Mouse (Mus musculus) neural tube, embryonic 11.5 days (tissue): ENCODE measurements around the gene Vmp1. TPM values are rescaled to one million over a fixed set of nuclear protein-coding genes. Genes with fewer than 3 reads are reported as not detected.

Source experiments
- ATAC-seq: fragments of 200-750 bp; cut with Nextera tagmentation; 2 replicates; pipeline ENCODE4 v1.8.0; 2017; ENCODE audit warnings: moderate number of reproducible peaks, mild to moderate bottlenecking, moderate TSS enrichment, moderate library complexity; ENCODE audit not compliant: insufficient read depth, low FRiP score, low TSS enrichment
- DNase-seq: peaks from one replicate; pipeline ENCODE4 v3.0.0-alpha.2; 2015; ENCODE audit warnings: low spot score
- H3K27ac ChIP-seq: fragments of 300-500 bp; sonication (generic); 2 replicates; pipeline ENCODE4 v1.5.1; 2014; ENCODE audit warnings: low read depth, mild to moderate bottlenecking, low read length
- H3K27me3 ChIP-seq: fragments of 300-500 bp; sonication (generic); 2 replicates; pipeline ENCODE4 v1.6.1; 2014; ENCODE audit warnings: mild to moderate bottlenecking, low read length, mixed read lengths; ENCODE audit not compliant: control insufficient read depth, insufficient read depth
- H3K36me3 ChIP-seq: fragments of 300-500 bp; sonication (generic); 2 replicates; pipeline ENCODE4 v1.6.1; 2014; ENCODE audit warnings: mild to moderate bottlenecking, low read length, moderate library complexity, mixed read lengths; ENCODE audit not compliant: control insufficient read depth, insufficient read depth
- H3K4me1 ChIP-seq: fragments of 300-500 bp; sonication (generic); 2 replicates; pipeline ENCODE4 v1.6.1; 2014; ENCODE audit warnings: low read length, mixed read lengths; ENCODE audit not compliant: control insufficient read depth, insufficient read depth
- H3K4me2 ChIP-seq: fragments of 300-500 bp; sonication (generic); 2 replicates; pipeline ENCODE4 v1.6.1; 2014; ENCODE audit warnings: low read depth, mild to moderate bottlenecking, moderate library complexity
- H3K4me3 ChIP-seq: fragments of 300-500 bp; sonication (generic); 2 replicates; pipeline ENCODE4 v1.5.1; 2014; ENCODE audit warnings: low read depth, low read length
- H3K9ac ChIP-seq: fragments of 300-500 bp; sonication (generic); 2 replicates; pipeline ENCODE4 v1.6.1; 2014; ENCODE audit warnings: mild to moderate bottlenecking, low read length
- H3K9me3 ChIP-seq: fragments of 300-500 bp; sonication (generic); 2 replicates; pipeline ENCODE4 v1.6.1; 2016; ENCODE audit warnings: low read length; ENCODE audit not compliant: control insufficient read depth
- WGBS: fragments of 180-500 bp; shearing (Covaris S2); extraction: QIAGEN DNeasy Blood & Tissue Kit; methylation state at CpG from one replicate; pipeline ENCODE4 v1.1.7; 2014; 5-methylcytosine and 5-hydroxymethylcytosine counted together
- polyA plus RNA-seq: library from polyadenylated mRNA; unstranded; fragments of >200 nt; fragmentation: Nextera tagmentation; extraction: Ambion mirVana; gene quantifications from 2 replicates; pipeline ENCODE4 v1.2.1, GENCODE M21; 2014

The Vmp1 gene
- polyA plus RNA-seq, 1 experiment from 2014 or later, result 103 TPM

DNA sequence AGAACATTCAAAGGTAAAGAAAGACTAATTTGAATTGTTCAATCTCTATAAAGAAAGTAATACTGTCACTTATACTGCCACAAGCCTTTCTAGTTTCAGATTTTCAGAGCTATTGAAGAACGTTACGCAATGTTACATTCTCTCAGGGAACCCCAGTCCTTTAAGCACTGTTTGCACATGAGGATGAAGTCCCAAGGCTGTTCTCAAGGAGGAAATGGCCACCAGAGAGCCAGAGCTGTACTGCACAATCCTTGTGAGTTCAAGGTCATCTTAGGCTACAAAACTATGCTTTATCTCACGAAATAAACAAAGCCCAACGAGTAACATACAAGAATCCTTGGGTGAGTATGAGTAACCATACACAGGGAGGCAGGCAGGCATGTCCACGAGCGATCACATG is 49.2 kb downstream of the Vmp1 start:
- 92% methylated on average over 6 of the region's 6 CpGs for WGBS
- ATAC-seq, result no peak

DNA sequence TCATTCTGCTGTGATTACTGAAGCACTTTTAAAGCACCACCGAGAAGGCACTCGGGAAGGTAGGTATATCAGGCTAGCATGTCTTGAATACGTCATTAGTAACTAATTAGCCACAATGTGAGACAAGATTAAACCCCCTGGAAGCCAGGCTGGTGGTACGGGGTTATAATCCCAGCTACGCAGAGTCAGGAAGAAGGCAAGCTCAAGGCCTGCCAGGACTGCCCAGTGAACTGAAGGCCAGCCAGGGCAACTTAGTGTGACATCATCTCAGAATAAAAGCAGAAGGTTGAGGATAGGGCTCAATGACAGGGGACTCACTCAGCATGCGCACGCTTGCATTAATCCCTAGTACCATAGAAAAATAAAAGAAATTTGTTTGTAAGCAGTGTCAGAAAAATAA is 53.7 kb downstream of the Vmp1 start:
- Histone ChIP-seq H3K27me3 (no peaks in the 10 kb centered on the region), H3K4me2 (no peak overlapping the region), H3K4me1 (no peaks in the 10 kb centered on the region), H3K9ac (no peak overlapping the region), H3K36me3 (0 out of 2 replicates have a peak, but pooled peaks cover 2% of the 10 kb centered on the region), H3K9me3 (no peaks in the 10 kb centered on the region), H3K4me3 (no peak overlapping the region), H3K27ac (no peak overlapping the region)
- DNase-seq (no peak), ATAC-seq (no peak)
- WGBS, result 93% methylated on average over 7 of the region's 7 CpGs

More for the DNA sequence above, 49.2 kb downstream of the Vmp1 start:
- Histone ChIP-seq H3K9ac (no peak overlapping the region), H3K4me1 (no peaks in the 10 kb centered on the region), H3K36me3 (0 out of 2 replicates have a peak, but pooled peaks cover 2% of the 10 kb centered on the region), H3K4me2 (no peak overlapping the region), H3K4me3 (no peak overlapping the region), H3K9me3 (no peaks in the 10 kb centered on the region), H3K27ac (no peak overlapping the region), H3K27me3 (no peaks in the 10 kb centered on the region)
- DNase-seq, result no peak

DNA sequence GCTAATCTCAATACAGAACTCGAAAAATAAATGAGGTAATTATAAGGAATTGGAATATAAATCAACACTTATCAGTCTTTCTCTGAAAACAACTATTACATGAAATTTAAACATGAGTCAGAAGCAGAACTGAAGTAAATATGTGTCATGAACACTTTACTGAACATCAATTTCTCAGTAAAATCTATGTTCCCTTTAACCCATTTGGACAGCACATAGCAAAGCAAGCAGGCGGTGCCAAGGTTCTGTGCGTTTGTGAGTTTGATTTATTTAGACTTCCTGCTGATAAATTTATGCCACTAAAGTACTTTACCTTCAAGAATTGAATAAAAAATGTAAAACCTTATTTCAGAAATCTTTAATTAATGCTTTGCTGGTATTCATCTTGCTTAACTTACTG is 54.2 kb downstream of the Vmp1 start:
- Histone ChIP-seq H3K4me1 (no peaks in the 10 kb centered on the region), H3K27me3 (no peaks in the 10 kb centered on the region), H3K4me3 (no peak overlapping the region), H3K9me3 (no peaks in the 10 kb centered on the region), H3K27ac (no peak overlapping the region), H3K9ac (no peak overlapping the region), H3K4me2 (no peak overlapping the region), H3K36me3 (0 out of 2 replicates have a peak, but pooled peaks cover 2% of the 10 kb centered on the region)
- ATAC-seq (no peak), DNase-seq (no peak)
- WGBS, result 86% methylated on average over 3 of the region's 3 CpGs

DNA sequence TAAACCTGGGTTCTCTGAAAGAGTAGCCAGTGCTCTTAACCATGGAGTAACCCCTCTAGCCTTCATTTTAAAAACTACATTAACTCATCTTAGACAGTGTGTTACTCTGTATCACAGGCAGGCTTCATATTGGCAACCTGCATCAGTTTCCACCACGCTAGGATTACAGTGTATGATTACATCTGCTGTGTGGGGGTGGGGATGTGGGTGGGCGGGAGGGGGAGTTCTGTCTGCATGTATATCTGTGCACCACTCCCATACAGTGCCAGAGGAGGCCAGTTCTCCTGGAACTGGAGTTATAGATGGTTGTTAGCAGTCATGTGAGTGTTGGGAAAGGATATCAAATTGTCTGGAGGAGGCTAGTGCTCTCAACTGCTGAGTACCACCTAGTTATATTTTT is 55.2 kb downstream of the Vmp1 start:
- Histone ChIP-seq H3K4me2 (no peak overlapping the region), H3K27ac (no peak overlapping the region), H3K27me3 (no peaks in the 10 kb centered on the region), H3K4me3 (no peak overlapping the region), H3K4me1 (no peaks in the 10 kb centered on the region), H3K9ac (no peak overlapping the region), H3K9me3 (no peaks in the 10 kb centered on the region), H3K36me3 (0 out of 2 replicates have a peak, but pooled peaks cover 2% of the 10 kb centered on the region)
- no peak for ATAC-seq
- WGBS, result 79% methylated on average over 2 of the region's 2 CpGs
- DNase-seq, result no peak

DNA sequence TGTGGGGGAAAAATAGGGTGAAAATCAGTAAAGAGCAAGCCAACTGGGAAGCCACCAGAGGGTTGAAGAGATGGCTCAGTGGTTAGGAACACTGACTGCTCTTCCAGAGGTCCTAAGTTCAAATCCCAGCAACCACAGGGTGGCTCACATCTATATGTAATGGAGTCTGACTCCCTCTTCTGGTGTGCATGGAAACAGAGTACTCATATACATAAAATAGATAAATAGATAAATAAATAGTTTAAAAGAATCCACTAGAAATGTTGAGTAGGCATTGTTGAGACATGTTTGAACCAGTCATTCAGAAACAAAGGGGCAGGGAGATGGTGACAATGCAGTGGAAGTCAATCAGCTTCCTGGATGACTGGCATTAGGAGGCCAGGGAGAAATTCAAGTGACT is 56.0 kb downstream of the Vmp1 start:
- no peak overlapping the region for H3K4me2 ChIP-seq
- H3K9me3 ChIP-seq, result no peaks in the 10 kb centered on the region
- H3K27me3 ChIP-seq, result no peaks in the 10 kb centered on the region
- no peaks in the 10 kb centered on the region for H3K36me3 ChIP-seq
- H3K9ac ChIP-seq, result no peak overlapping the region
- no peak overlapping the region for H3K27ac ChIP-seq
- H3K4me3 ChIP-seq, result no peak overlapping the region
- ATAC-seq (no peak), DNase-seq (no peak)
- H3K4me1 ChIP-seq, result no peaks in the 10 kb centered on the region

DNA sequence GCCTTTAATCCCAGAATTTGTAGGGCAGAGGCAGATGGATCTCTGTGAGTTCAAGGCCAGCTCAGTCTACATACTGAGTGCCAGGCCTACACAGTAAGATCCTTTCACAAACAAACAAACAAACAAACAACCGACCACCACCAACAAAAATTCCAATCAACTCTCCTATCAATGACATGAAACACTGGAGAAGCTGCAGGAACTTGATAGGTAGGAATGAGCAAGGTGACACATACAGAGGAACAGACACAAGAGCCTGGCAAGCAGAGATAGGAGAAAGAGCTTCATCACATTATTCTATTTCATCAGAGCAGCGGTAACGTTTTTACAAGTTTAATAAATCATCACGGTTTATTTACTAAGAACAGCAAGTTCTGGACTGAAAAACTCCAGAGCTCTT is 56.9 kb downstream of the Vmp1 start:
- Histone ChIP-seq H3K9ac (no peak overlapping the region), H3K36me3 (no peaks in the 10 kb centered on the region), H3K4me1 (no peaks in the 10 kb centered on the region), H3K9me3 (no peaks in the 10 kb centered on the region), H3K27me3 (no peaks in the 10 kb centered on the region), H3K4me3 (no peak overlapping the region), H3K27ac (no peak overlapping the region), H3K4me2 (no peak overlapping the region)
- 90% methylated on average over 4 of the region's 4 CpGs for WGBS
- DNase-seq (no peak), ATAC-seq (no peak)

DNA sequence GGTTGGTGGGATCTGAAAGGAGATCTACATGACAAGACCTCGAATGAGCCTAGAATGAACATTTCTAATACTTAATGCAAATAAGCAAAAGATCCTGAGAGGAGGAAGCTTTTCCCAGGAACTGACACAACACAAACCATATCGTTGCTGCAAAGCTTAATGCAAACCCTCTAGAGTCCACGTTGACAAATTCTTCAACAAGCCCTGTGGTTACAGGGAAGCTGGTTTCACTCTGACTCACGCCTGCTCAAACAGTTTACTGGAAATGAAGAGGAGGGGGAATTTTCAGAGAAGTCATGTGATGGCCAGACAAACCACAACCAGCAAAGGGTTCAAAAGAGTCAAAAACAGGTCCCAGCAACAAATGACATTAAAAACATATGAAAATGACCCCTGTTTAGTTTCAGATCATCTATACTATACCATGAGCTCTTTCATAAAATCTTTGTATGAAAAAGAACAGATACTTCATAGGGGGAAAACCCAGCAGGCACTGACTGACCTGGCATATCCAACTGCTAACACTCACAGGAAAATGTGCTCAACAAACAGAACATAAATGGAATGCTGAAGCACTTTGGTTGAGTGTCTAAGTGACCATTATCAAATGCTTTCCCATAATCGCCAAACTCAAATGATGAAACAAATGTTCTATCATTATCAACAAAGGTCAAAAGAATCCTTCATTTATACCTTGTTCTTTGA is 59.2 kb downstream of the Vmp1 start:
- no peaks in the 10 kb centered on the region for H3K36me3 ChIP-seq
- no peak overlapping the region for H3K4me3 ChIP-seq
- H3K4me2 ChIP-seq, result no peak overlapping the region
- no peaks in the 10 kb centered on the region for H3K9me3 ChIP-seq
- WGBS, result 79% methylated on average over 5 of the region's 5 CpGs
- no peak for ATAC-seq
- no peaks in the 10 kb centered on the region for H3K27me3 ChIP-seq
- H3K27ac ChIP-seq, result no peak overlapping the region
- no peak overlapping the region for H3K9ac ChIP-seq
- no peaks in the 10 kb centered on the region for H3K4me1 ChIP-seq
- DNase-seq, result no peak

DNA sequence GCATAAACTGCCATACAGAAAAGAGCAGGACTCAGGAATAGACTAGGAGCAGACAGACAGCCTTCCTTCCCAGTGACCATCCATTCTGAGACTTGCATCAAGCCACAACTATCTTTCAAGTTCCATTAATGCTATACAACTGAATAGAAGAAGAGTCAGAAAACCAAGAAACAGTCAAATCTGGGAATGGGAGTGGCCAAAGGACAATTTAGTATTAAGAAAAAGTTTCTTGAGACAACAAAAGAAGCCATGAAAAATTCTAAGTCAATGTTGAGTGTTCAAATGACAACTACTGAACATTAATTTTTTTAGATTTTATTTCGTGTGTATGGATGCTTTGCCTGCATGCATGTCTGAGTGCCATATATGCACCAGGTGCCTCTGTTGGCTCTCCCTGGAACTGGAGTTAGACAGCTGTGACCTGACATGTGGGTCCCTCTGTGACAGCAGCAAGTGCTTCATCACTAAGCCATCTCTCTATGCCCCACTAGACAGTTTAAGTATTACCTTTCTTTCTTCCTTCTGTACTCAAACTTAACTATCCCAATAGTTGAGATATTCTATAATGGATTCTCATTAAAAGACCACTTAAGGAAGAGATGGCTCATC is 60.1 kb downstream of the Vmp1 start:
- no peaks in the 10 kb centered on the region for H3K4me1 ChIP-seq
- no peak overlapping the region for H3K4me2 ChIP-seq
- H3K4me3 ChIP-seq, result no peak overlapping the region
- no peaks in the 10 kb centered on the region for H3K9me3 ChIP-seq
- no peaks in the 10 kb centered on the region for H3K36me3 ChIP-seq
- no peak overlapping the region for H3K9ac ChIP-seq
- DNase-seq, result no peak
- 89% methylated on average over 1 of the region's 1 CpGs for WGBS
- H3K27ac ChIP-seq, result no peak overlapping the region
- no peak for ATAC-seq
- no peaks in the 10 kb centered on the region for H3K27me3 ChIP-seq
